Mouse (Mus musculus) erythroblast, embryonic 14.5 days (primary cell): Measurements from ENCODE around the gene Rerg.

Experiments used
- GATA1 ChIP-seq: IDR thresholded peaks from 2 replicates; pipeline ENCODE4 v1.6.1; 2012; ENCODE audit warnings: low read length, inconsistent platforms, mixed read lengths
- TAL1 ChIP-seq: IDR thresholded peaks from 3 replicates; pipeline ENCODE4 v1.6.1; 2012; ENCODE audit warnings: low read length, inconsistent platforms, mixed read lengths

- no peak for TF ChIP-seq GATA1
- no peak for TF ChIP-seq TAL1
Measured at GRCm38 (mm10) chr6:137125006-137125405, 45.3 kb downstream of the Rerg start.
